Mouse (Mus musculus) myocyte (in vitro differentiated cells): Measurements from ENCODE around the gene Txk. TPM values are rescaled to one million over a fixed set of nuclear protein-coding genes. Genes with fewer than 3 reads are reported as not detected.

ENCODE experiments used
- H3K27me3 ChIP-seq: one replicate; pipeline ENCODE4 v1.6.1; 2011; ENCODE audit not compliant: control insufficient read depth, insufficient read depth, insufficient read length
- H3K36me3 ChIP-seq: one replicate; pipeline ENCODE4 v1.6.1; 2011; ENCODE audit not compliant: control insufficient read depth, insufficient read depth
- H3K4me2 ChIP-seq: one replicate; pipeline ENCODE4 v1.6.1; 2011; ENCODE audit warnings: low read depth, control low read depth
- H3K4me3 ChIP-seq: one replicate; pipeline ENCODE4 v1.5.1; 2011; ENCODE audit warnings: mild to moderate bottlenecking, control low read depth, moderate library complexity
- H3K79me2 ChIP-seq: one replicate; pipeline ENCODE4 v1.6.1; 2011; ENCODE audit not compliant: control insufficient read depth, insufficient read depth
- H3ac ChIP-seq: one replicate; pipeline ENCODE4 v1.6.1; 2011; ENCODE audit not compliant: control insufficient read depth, insufficient read length
- CEBPB ChIP-seq: IDR thresholded peaks from 2 replicates; pipeline ENCODE4 v1.6.1; 2011; ENCODE audit warnings: mild to moderate bottlenecking, moderate library complexity; ENCODE audit not compliant: poor library complexity, insufficient read depth, severe bottlenecking
- E2F4 ChIP-seq: IDR thresholded peaks from one replicate; pipeline ENCODE4 v1.6.1; 2011; ENCODE audit warnings: mild to moderate bottlenecking, control low read depth, moderate library complexity; ENCODE audit not compliant: insufficient read depth
- MAX ChIP-seq: IDR thresholded peaks from one replicate; pipeline ENCODE4 v1.6.1; 2011; ENCODE audit warnings: low read depth, mild to moderate bottlenecking, control low read depth
- MYOD1 ChIP-seq, 3 experiments: IDR thresholded peaks; one replicate each; pipeline ENCODE4 v1.6.1; 2011; ENCODE audit warnings: control low read depth in 2 of 3, low read depth in 2 of 3, mild to moderate bottlenecking in 2 of 3, moderate library complexity in 1 of 3; ENCODE audit not compliant: insufficient read length in 2 of 3, control insufficient read depth in 1 of 3
- MYOG ChIP-seq, 3 experiments: IDR thresholded peaks; one replicate each; pipeline ENCODE4 v1.6.1; 2011; ENCODE audit warnings: control low read depth in 2 of 3, low read depth in 2 of 3, mild to moderate bottlenecking in 2 of 3; ENCODE audit not compliant: insufficient read length in 2 of 3, control insufficient read depth in 1 of 3, insufficient read depth in 1 of 3
- POLR2A ChIP-seq: IDR thresholded peaks from one replicate; pipeline ENCODE4 v1.6.1; 2011; ENCODE audit warnings: low read depth, mild to moderate bottlenecking, control low read depth, moderate library complexity; ENCODE audit not compliant: insufficient read length
- POLR2AphosphoS2 ChIP-seq: IDR thresholded peaks from one replicate; pipeline ENCODE4 v1.6.1; 2011; ENCODE audit warnings: low read depth, control low read depth; ENCODE audit not compliant: insufficient read length
- REST ChIP-seq: IDR thresholded peaks from one replicate; pipeline ENCODE4 v1.6.1; 2011; ENCODE audit warnings: mild to moderate bottlenecking, control low read depth, moderate library complexity; ENCODE audit not compliant: insufficient read depth, insufficient read length
- SRF ChIP-seq: IDR thresholded peaks from one replicate; pipeline ENCODE4 v1.6.1; 2011; ENCODE audit warnings: low read depth; ENCODE audit not compliant: control insufficient read depth, insufficient read length
- TCF12 ChIP-seq: IDR thresholded peaks from one replicate; pipeline ENCODE4 v1.6.1; 2011; ENCODE audit warnings: mild to moderate bottlenecking, control low read depth; ENCODE audit not compliant: poor library complexity, insufficient read depth, severe bottlenecking
- TCF3 ChIP-seq: IDR thresholded peaks from one replicate; pipeline ENCODE4 v1.6.1; 2011; ENCODE audit warnings: low read depth, control low read depth; ENCODE audit not compliant: insufficient read length
- USF1 ChIP-seq: IDR thresholded peaks from one replicate; pipeline ENCODE4 v1.6.1; 2011; ENCODE audit warnings: low read depth, mild to moderate bottlenecking, control low read depth, moderate library complexity
- polyA plus RNA-seq: library from polyadenylated mRNA; unstranded; fragments of >200 nt; fragmentation: generic; extraction: Trizol; gene quantifications from one replicate; pipeline ENCODE4 v1.2.1, GENCODE M21; 2012; ENCODE audit warnings: missing spikeins

The Txk gene
- polyA plus RNA-seq, 1 experiment = 0.01 TPM

GRCm38 (mm10) chr5:72746461-72746860 is 6.1 kb downstream of the Txk start:
- no peak for TF ChIP-seq POLR2A
- no peak for TF ChIP-seq MYOG (IDR thresholded peaks at IDR 0.05; ENCODE audit: control insufficient read depth in 1 of 3, insufficient read depth in 1 of 3, insufficient read length in 2 of 3, low read depth in 2 of 3)
- Histone ChIP-seq H3ac (no peak overlapping the region), H3K27me3 (no peaks in the 10 kb centered on the region)

GRCm38 (mm10) chr5:72743103-72743502 is 9.5 kb downstream of the Txk start:
- TF ChIP-seq SRF (no peak), E2F4 (no peak), POLR2A (no peak), REST (no peak), MYOG (IDR thresholded peaks at IDR 0.05; ENCODE audit: control insufficient read depth in 1 of 3, insufficient read depth in 1 of 3, insufficient read length in 2 of 3, low read depth in 2 of 3) (no peak), MAX (no peak), USF1 (no peak), MYOD1 (IDR thresholded peaks at IDR 0.05; ENCODE audit: control insufficient read depth in 1 of 3, insufficient read length in 2 of 3, low read depth in 2 of 3) (no peak), POLR2AphosphoS2 (no peak), TCF3 (no peak), CEBPB (no peak), TCF12 (no peak)
- Histone ChIP-seq H3K36me3 (no peaks in the 10 kb centered on the region), H3K27me3 (no peaks in the 10 kb centered on the region)

More at GRCm38 (mm10) chr5:72746461-72746860, 6.1 kb downstream of the Txk start:
- no peak overlapping the region for H3K4me3 ChIP-seq
- no peaks in the 10 kb centered on the region for H3K36me3 ChIP-seq
- H3K4me2 ChIP-seq = no peak overlapping the region
- H3K79me2 ChIP-seq = no peaks in the 10 kb centered on the region

DNA sequence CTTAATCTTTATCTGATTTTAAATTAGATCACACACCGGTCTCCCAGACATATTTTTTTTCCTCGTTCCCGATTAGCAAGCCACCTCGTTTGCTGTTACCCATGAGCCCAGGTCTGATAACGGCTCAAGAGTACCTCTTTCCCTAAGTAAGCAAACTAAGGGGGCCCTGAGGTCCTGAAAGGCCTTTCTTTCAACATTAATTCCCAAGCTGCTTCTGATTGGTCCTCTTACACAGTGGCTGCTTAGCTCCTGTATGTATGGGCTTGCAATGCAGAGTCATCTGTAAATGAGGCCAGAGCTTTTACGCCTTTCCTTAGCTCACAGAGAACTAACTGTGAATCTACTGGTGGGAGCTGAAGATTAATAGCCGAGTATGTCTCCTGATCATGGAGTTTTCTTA is 15.7 kb downstream of the Txk start:
- no peak for TF ChIP-seq POLR2A
- TF ChIP-seq MAX = no peak
- Histone ChIP-seq H3K79me2 (no peaks in the 10 kb centered on the region), H3K4me3 (no peak overlapping the region), H3K27me3 (no peaks in the 10 kb centered on the region), H3K36me3 (no peaks in the 10 kb centered on the region), H3ac (no peak overlapping the region), H3K4me2 (no peak overlapping the region)

More at GRCm38 (mm10) chr5:72743103-72743502, 9.5 kb downstream of the Txk start:
- no peak overlapping the region for H3ac ChIP-seq
- H3K4me3 ChIP-seq = no peak overlapping the region
- H3K4me2 ChIP-seq = no peak overlapping the region
- H3K79me2 ChIP-seq = no peaks in the 10 kb centered on the region

GRCm38 (mm10) chr5:72736437-72736836 is 16.1 kb downstream of the Txk start:
- no peaks in the 10 kb centered on the region for H3K79me2 ChIP-seq
- no peak overlapping the region for H3ac ChIP-seq
- H3K36me3 ChIP-seq = no peaks in the 10 kb centered on the region
- H3K27me3 ChIP-seq = no peaks in the 10 kb centered on the region
- TF ChIP-seq REST (no peak), MYOD1 (IDR thresholded peaks at IDR 0.05; ENCODE audit: control insufficient read depth in 1 of 3, insufficient read length in 2 of 3, low read depth in 2 of 3) (no peak), TCF3 (no peak), MAX (no peak), TCF12 (no peak), E2F4 (no peak), MYOG (IDR thresholded peaks at IDR 0.05; ENCODE audit: control insufficient read depth in 1 of 3, insufficient read depth in 1 of 3, insufficient read length in 2 of 3, low read depth in 2 of 3) (no peak), CEBPB (no peak), USF1 (no peak), POLR2A (no peak), POLR2AphosphoS2 (no peak), SRF (no peak)
- no peak overlapping the region for H3K4me3 ChIP-seq
- H3K4me2 ChIP-seq = no peak overlapping the region

DNA sequence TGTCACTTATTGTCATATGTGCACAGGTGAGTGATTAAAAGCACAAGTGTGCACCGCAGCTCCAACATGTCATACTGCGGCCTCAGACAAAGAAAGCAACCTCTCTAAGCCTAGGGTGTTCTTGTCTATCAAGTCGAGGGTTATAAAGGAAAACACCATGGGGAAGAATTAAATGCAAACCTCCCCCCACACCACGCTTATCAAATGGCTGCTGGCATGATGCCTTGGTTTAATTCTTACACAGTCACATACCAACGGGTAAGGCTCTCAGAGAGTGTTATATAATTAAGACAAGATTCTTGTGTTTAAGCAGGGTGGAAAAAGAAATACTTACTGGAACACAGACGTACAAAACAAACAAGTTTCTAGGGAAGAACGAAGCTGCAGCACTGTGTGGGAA is 16.8 kb downstream of the Txk start:
- Histone ChIP-seq H3K36me3 (no peaks in the 10 kb centered on the region), H3K4me2 (no peak overlapping the region), H3K4me3 (no peak overlapping the region), H3K27me3 (no peaks in the 10 kb centered on the region), H3ac (no peak overlapping the region), H3K79me2 (no peaks in the 10 kb centered on the region)
- TF ChIP-seq MYOG (IDR thresholded peaks at IDR 0.05; ENCODE audit: control insufficient read depth in 1 of 3, insufficient read depth in 1 of 3, insufficient read length in 2 of 3, low read depth in 2 of 3) (no peak), SRF (no peak), REST (no peak), CEBPB (no peak), TCF3 (no peak), USF1 (no peak), E2F4 (no peak), TCF12 (no peak), POLR2AphosphoS2 (no peak), MYOD1 (IDR thresholded peaks at IDR 0.05; ENCODE audit: control insufficient read depth in 1 of 3, insufficient read length in 2 of 3, low read depth in 2 of 3) (no peak), MAX (no peak), POLR2A (no peak)
